Mouse (Mus musculus): ENCODE results near the gene Erbb4. TPM values are rescaled to one million over a fixed set of nuclear protein-coding genes. Genes with fewer than 3 reads are reported as not detected.
"Not testable (repeated sequence)": the region's sequence is repeated elsewhere in the genome, so short reads cannot be mapped to it uniquely, and the experiment has no call there.

Erbb4 gene
- total RNA-seq, 2 experiments from 2014 or later = 0.23 to 0.42 TPM

GRCm38 (mm10) chr1:68886823-68887222, 221.0 kb downstream of the Erbb4 start:
- DNase-seq = no peak
- intact Hi-C loops (cut with DNase I) = no loop called here

- intact Hi-C loops (cut with DNase I) = no loop called here
- DNase-seq = no peak
Observed at GRCm38 (mm10) chr1:68874954-68875353, 232.9 kb downstream of the Erbb4 start.

- intact Hi-C loops (cut with DNase I) = no loop called here
- no peak for DNase-seq
Observed at GRCm38 (mm10) chr1:68873635-68874020, 234.2 kb downstream of the Erbb4 start.

- intact Hi-C loops (cut with DNase I) = no loop called here
Observed at GRCm38 (mm10) chr1:68872976-68873634, 234.8 kb downstream of the Erbb4 start.

GRCm38 (mm10) chr1:68860341-68860740, 247.5 kb downstream of the Erbb4 start:
- intact Hi-C loops (cut with DNase I) = no loop called here

More at GRCm38 (mm10) chr1:68872976-68873634, 234.8 kb downstream of the Erbb4 start:
- no peak for DNase-seq

GRCm38 (mm10) chr1:68859480-68859879, 248.4 kb downstream of the Erbb4 start:
- intact Hi-C loops (cut with DNase I) = no loop called here
- no peak for DNase-seq

More at GRCm38 (mm10) chr1:68860341-68860740, 247.5 kb downstream of the Erbb4 start:
- no peak for DNase-seq

- intact Hi-C loops (cut with DNase I) = no loop called here
- no peak for DNase-seq
Observed at GRCm38 (mm10) chr1:68839352-68839751, 268.5 kb downstream of the Erbb4 start.

- no peak for DNase-seq
- intact Hi-C loops (cut with DNase I) = no loop called here
Observed at GRCm38 (mm10) chr1:68834686-68835085, 273.2 kb downstream of the Erbb4 start.

- intact Hi-C loops (cut with DNase I) = no loop called here
- no peak for DNase-seq
Observed at GRCm38 (mm10) chr1:68832101-68832500, 275.8 kb downstream of the Erbb4 start.

- intact Hi-C loops (cut with DNase I) = no loop called here
- no peak for DNase-seq
Observed at GRCm38 (mm10) chr1:68831575-68831974, 276.3 kb downstream of the Erbb4 start.

- intact Hi-C loops (cut with DNase I) = no loop called here
- no peak for DNase-seq
Observed at GRCm38 (mm10) chr1:68830501-68831239, 277.2 kb downstream of the Erbb4 start.

- intact Hi-C loops (cut with DNase I) = no loop called here
- DNase-seq = no peak
Observed at GRCm38 (mm10) chr1:68823116-68823644, 284.7 kb downstream of the Erbb4 start.

- no peak for DNase-seq
- intact Hi-C loops (cut with DNase I) = no loop called here
Observed at GRCm38 (mm10) chr1:68806711-68807110, 301.1 kb downstream of the Erbb4 start.

- DNase-seq = no peak
- intact Hi-C loops (cut with DNase I) = no loop called here
Observed at GRCm38 (mm10) chr1:68787409-68788015, 320.3 kb downstream of the Erbb4 start.

GRCm38 (mm10) chr1:68780653-68781052, 327.2 kb downstream of the Erbb4 start:
- intact Hi-C loops (cut with DNase I) = no loop called here
- DNase-seq = no peak

GRCm38 (mm10) chr1:68780032-68780431, 327.8 kb downstream of the Erbb4 start:
- DNase-seq = no peak
- intact Hi-C loops (cut with DNase I) = no loop called here

- DNase-seq; intact Hi-C loops (cut with DNase I): not testable (repeated sequence)
Observed at GRCm38 (mm10) chr1:68766095-68766494, 341.8 kb downstream of the Erbb4 start.

- no peak for DNase-seq
- intact Hi-C loops (cut with DNase I) = no loop called here
Observed at GRCm38 (mm10) chr1:68762456-68762855, 345.4 kb downstream of the Erbb4 start.

GRCm38 (mm10) chr1:68748976-68749375, 358.9 kb downstream of the Erbb4 start:
- intact Hi-C loops (cut with DNase I) = no loop called here
- DNase-seq = no peak

- DNase-seq = no peak
- intact Hi-C loops (cut with DNase I) = no loop called here
Observed at GRCm38 (mm10) chr1:68681478-68681877, 426.4 kb downstream of the Erbb4 start.

- no peak for DNase-seq
- intact Hi-C loops (cut with DNase I) = no loop called here
Observed at GRCm38 (mm10) chr1:68674667-68675066, 433.2 kb downstream of the Erbb4 start.

Measured in gastrocnemius, postnatal 36 days (tissue).